Mouse (Mus musculus) cerebellum, adult 11-12 months (tissue): Measurements from ENCODE around the gene Defb7.

Experiments used
- DNase-seq: peaks from one replicate; pipeline ENCODE4 v3.0.0; 2022

Defb7 gene

GRCm38 (mm10) chr8:19494797-19495196 lies at the start of gene Defb7:
TSS of gene Defb7 (plus strand) at chr8:19495097.
- DNase-seq = no peak

- DNase-seq = no peak
Measured at GRCm38 (mm10) chr8:19446378-19446777, 48.5 kb upstream of the Defb7 start.

- no peak for DNase-seq
Measured at GRCm38 (mm10) chr8:19461355-19461754, 33.5 kb upstream of the Defb7 start.

GRCm38 (mm10) chr8:19469026-19469425 lies 25.9 kb upstream of the Defb7 start:
- no peak for DNase-seq

GRCm38 (mm10) chr8:19500524-19500923 lies 5.6 kb downstream of the Defb7 start:
- no peak for DNase-seq

GRCm38 (mm10) chr8:19535195-19535829 lies 40.4 kb downstream of the Defb7 start:
- peak; percentile 7 for DNase-seq

GRCm38 (mm10) chr8:19540376-19540775 lies 45.5 kb downstream of the Defb7 start:
- DNase-seq = peak; percentile 78
